Mouse (Mus musculus) frontal cortex, adult (tissue): ENCODE measurements around the gene Mbd3.
A peak's percentile ranks its signal among the peaks of the same experiment; 100 is the strongest.

Experiments
- ATAC-seq: cut with Nextera tagmentation; 2 replicates; pipeline ENCODE4 v1.9.2; 2017; ENCODE audit warnings: mild to moderate bottlenecking, moderate library complexity, mixed read lengths; ENCODE audit not compliant: low TSS enrichment

The Mbd3 gene

DNA sequence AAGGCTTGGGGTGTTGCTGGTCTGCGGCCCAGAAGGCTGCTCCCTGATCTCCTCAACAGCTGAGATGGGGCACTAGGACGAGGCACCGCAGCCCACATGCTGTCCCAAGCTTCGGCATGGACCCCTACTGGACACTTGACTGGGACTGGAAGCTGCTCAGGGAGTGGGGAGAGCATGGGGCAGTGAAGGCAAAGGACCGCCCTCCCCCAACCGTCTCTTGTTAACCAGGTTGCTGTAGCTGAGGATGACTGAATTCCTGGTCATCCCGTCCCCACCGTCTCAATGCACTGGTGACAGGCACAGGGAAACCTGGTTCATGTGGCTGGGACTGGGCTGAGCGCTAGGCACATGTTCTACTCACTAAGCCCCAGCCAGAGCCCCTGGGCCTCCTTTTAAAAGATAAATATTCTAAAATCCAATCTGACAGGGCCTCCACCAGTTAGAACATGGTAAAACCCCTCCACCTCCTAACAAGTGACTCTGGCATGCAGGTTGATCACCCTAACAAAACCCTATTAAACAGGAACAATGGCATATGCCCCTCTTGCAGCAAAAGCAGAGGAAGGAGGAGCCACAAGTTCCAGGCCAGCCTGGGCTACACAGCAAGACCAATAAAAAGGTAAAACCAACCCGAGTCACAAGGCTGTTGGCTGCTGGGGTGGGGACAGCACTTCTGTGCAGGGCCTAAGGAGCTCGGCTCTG, 2.4 kb downstream of the Mbd3 start:
- no peak for ATAC-seq

DNA sequence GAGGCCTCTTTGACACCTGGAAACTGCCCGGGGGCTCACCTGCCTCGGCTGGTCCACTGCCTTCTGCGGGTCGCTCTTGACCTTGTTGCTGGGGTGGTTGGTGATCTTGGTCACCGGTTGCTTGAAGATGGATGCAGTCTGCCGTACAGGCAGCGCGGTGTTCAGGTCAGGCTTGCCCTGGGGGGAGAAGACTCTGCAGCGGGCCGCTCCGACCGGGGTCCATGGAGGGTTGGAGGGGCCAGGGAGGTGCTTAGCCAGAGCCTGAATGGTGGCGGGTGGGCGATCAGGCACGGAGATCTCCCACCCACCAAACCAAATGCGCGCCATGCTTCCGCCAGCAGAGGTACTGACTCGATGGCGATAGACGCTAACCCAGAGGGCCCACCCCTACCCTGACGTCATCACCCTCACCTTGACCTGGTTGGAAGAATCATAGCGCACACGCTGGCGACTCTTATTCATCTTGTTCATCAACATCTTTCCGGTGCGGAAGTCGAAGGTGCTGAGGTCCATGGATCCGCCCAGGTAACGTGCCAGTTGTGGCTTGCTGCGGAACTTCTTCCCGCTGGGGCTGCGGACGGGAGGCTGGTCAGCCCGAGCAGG, 4.2 kb downstream of the Mbd3 start:
- no peak for ATAC-seq

DNA sequence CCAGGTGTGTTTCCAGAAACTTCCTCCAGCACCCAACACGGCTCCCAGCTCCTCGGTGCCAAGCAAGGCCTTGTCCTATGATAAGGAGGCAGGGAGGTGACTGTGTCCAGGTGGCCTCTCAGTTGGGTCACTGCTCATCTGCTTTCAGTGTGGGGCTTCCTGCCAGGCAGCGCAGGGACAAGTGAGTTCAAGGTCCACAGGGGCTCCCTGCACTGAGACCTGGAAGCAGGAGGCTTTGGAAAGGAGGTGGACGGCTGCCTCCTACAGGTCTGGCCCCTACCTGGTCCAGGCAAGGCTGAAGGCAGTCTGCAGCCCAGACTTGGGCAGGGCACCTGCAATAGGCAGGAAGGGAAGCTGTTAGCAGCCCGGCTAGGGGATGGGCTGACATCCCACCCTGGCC, 6.7 kb downstream of the Mbd3 start:
- no peak for ATAC-seq

DNA sequence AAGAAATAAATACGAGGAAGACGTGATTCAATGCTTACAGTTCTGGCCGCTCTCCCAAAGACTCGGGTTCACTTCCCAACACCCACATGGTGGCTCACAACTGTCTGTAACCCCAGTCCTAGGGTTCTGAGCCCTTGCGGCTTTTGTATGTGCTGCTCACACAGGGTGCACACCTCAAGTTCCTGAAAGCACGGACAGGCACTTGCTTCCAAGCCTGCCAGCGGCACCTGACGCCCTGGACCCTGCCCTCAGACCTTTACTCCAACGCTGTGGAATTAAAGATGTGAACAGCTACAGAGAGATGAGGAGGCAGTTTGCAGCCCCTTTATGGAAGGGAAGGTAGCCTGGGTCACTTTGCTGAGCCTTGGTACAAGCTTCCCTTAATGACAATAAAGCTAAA, 8.7 kb downstream of the Mbd3 start:
- no peak for ATAC-seq

DNA sequence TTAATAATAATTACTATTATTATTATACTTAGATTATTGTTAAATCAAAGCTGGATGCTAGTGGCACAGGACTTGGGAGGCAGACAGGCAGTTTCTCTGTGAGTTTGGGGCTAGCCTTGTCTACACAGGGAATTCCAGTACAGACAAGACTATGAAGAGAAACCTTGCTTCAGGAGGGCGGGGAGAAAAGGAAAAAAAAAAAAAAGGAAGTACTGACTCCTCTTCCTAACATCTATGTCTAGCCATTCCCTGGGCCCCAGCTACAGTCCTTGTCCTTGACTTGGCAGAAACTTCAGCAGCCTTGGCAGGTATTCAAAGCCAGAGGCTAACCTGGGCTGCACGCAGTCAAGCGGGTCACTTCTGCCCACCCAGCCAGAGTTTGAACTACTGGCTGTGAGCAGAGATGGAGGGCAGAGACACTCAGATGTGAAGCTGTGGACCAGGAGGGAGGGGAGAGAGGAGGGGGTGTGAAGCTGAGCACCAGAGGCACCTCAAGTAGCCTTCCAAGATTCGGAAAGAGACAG, 10.1 kb downstream of the Mbd3 start:
- ATAC-seq, result no peak

DNA sequence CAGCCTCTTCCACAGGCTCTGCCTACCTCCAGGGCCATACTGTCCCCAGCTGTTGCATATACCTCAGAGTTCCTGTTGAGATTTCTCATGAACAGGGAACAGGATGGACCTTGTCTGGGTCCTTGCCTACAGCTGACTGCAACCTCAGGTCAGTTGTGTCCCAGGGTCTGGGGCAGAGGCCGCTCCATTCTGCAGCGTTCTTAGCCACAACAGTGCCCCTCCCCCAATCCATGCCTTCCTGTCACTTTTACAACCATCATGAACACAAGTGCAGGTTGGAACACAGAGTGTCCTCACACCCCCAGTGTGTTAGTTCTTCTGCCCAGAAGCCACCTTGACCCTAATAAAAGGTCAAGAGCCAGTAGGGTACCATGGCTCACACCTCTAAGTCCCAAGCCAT, 10.6 kb downstream of the Mbd3 start:
- ATAC-seq, result no peak

DNA sequence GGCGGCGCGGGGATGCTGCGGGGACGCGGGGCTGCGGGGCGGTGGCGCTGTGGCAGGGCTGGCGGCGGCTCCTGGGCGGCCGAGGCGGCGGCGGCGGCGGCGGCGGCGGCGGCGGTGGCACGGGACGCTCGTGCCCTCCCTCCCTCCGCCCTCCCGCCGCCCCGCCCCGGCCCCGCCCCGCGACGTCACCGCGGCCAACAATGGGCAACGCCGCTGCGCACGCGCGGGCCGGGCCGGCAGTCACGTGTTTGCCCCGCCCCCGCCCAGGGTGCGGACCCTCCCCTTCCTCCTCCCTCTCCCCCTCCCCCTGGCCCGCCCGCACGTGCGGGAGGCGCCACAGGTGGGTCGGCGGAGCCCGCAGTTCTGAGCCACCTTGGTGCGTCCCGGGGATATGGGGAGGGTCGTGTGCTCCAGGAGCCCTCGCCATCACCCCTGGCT, 11.8 kb downstream of the Mbd3 start, which contains the start of gene Mex3d:
Gene Mex3d (minus strand): TSS at position 138 of the 438 bp plus-strand sequence.
- no peak for ATAC-seq

DNA sequence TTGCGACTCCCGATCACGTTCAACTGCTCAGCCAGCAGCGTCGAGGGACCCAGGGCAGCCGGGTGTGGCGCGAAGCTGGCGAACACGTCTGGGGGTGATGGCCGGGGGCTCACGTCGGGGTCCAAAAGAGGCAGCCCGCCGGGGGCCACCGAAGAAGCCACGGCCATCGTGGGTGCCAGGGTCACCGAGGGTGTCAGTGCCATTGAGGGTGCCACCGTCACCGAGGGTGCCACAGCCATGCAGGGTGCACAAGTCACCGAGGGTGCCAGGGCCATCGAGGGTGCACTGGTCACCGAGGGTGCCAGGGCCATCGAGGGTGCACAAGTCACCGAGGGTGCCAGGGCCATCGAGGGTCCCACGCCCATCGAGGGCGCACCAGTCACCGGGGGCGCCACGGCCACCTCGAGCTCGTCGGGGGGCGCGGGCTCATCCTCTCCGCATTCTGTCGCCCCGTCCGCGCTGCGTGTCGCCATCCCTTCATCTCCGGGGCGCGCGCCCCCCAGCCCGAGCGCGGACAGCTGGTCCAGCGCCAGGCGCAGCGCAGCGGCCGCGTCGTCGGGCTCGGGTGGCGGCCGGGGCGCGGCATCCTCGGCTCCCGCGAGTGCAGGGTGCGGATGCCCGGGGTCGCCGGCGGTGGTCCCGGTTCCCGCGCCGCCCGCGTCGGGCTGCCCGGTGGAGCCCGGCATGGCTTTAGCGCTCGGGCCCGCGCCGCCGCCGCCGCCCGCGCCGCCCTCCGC, 12.4 kb downstream of the Mbd3 start:
- ATAC-seq, result no peak

DNA sequence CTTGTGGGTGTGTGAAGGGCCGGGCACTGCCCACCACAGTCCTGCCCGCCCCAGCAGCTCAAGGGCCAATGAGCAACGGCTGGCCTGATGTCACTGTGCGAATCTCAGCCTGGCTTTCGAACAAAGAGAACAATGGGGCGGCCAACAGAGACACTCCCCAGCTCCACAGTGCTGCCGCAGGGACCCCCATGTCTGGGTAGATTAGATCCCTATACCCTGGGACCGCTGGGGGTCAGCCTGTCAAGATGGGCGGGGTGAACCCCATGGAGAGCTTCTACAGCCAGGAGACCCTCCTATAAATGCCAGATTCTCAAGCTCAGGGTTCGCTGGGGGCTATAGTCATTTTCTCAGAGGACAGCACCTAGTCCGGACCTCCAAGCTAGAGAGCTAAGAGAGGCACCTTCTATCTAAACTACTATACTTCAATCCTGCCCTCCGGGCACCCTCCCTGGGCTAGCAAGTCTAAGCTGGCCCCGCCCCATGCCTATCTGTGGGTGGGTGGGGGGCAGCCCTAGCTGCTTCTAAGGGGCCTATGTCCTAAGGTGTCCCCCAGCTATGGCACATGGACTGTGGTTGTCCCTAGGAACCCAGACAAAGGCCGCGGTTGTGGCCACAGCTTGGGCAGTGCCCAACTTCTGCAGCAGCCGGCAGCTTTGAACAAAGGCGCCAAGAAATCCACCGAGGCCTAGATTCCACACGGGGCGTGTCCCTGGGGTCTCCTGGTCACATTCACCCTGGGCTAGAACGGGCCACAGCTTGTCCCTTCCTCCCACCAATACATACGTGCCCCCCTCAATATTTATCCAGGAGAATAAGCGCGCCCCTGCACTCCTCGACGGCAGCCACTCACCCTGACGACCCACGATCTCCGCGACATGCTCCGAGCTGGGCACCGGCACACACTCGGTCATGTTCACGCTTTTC, 13.3 kb downstream of the Mbd3 start:
- ATAC-seq, result no peak; the same call in 1 of the 2 replicates

DNA sequence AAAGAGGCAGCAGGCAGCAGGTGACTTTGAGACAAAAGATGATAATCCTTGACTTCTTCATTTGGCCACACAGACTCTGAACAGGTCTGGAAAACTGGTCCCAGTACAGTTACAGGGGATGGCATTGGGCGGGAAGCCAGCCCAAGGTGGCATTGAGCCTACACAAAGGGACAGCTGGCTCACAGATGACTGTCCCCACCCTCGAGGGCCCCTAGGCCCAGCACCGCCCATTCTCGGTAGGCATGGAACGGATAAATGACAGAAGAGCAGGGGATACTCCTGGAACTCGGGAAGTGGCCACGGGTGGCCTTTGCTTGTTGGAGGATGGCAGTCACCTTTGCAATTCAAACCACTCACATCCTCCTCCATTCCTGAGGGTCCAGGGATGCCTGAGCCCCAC, 14.0 kb downstream of the Mbd3 start:
- ATAC-seq, result no peak

DNA sequence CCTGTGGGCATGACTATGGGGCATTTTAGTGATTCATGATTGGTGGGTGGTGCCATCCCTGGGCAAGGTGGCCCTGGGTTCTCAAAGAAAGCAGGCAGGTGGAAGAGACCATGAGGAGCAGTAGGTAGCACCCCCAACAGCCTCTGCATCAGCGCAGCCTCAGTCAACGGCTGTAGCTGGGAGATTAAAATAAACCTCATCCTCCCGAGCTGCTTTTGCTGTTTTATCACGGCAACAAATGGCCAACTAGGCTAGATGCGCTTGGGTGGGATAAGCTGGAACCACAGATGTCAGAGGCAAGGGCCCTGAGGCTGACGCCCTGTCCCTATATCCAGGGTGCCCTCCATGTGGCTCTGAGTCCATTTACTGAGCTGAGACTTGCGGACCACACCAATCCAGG, 14.6 kb downstream of the Mbd3 start:
- ATAC-seq, result no peak

DNA sequence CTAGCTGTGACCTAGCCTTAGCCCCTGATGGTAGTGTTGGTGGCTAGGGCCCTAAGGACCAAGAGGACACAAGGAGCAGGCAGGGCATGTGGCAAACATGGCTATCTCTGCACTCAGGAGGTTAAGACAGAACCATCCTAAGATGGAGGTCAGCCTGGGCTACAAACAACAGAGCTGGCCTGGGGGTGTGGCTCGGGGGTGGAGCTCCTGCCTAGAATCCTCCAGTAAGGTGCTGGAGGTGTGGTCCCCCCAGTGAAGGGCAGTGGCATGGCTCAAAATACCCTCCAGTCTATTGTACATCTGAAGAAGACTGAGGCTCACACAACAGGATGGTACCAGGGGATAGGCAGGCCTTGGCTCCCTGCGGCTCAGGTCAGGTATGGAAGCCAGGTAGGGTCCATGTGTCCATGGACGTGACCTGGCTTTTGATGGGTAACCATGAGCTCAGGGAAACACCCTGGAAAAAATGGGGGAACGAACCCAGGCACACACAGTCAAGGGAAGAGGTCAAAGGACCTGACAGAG, 15.2 kb downstream of the Mbd3 start:
- no peak for ATAC-seq

DNA sequence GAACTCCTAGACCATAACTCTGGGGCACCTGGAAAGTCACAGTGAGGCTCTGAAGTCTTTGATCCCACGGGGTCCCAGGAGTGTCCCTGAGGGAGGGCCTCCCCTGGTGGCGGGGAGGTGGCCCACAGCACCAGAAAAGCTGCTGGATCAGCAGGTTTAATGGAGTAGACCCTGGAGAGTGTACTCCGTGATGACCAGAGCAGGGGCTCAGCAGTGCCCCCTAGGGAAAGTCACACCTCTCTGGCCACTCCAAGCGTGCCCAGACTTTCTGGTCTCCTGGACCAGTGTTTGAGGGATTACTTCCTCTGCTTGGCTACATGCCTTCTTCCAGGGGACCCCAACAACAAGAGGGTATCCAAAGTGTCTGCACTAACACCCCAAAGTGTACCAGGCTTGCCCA, 15.9 kb downstream of the Mbd3 start:
- no peak for ATAC-seq

DNA sequence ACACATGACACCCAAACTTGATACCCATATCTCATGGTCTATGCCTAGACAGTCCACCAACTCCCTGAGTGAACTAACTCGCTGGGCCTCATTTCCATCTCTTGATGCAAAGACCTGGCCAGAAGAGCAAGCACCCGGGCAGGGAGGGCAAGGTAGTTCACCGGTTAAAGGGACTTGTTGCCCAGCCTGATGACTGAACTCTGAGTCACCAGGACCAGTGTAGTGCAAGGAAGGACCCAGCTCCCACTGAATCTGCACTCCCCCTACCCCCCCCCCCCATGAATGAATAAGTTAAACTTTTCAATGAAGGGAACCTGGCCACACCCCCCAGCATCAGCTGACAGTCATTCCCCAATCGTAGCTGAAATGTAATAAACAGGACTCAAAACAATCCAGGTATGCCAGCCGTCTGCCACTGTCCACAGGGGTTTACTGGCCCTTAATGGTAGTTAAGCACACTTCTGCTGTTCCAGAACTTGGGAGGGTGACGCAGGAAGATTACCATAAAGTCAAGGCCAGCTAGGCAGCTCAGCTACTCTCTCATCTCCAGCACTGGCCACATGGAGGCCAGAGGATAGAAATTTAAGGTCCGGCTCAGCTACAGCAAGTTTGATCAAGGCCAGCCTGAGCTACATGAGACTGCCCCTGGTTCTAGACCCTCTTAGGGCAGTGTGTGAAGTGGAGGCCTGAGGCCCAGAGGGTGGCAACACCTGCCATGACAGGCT, 16.5 kb downstream of the Mbd3 start:
- ATAC-seq, result no peak

DNA sequence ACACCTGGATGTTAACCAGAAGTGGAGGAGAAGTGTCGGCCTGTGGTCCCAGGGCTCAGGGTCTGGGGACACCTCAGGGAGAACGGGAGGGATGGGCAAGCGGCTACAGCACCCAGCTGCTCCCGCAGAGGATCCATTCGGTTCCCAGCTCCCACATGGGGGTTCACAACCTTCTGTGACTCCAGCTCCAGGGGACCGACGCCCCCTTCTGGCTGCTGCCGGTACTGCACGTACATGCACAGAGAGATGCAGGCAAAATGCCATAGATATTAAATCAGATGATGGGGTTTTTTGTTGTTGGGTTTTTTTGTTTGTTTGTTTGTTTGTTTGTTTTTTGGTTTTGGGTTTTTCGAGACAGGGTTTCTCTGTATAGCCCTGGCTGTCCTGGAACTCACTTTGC, 21.6 kb downstream of the Mbd3 start:
- ATAC-seq, result no peak

DNA sequence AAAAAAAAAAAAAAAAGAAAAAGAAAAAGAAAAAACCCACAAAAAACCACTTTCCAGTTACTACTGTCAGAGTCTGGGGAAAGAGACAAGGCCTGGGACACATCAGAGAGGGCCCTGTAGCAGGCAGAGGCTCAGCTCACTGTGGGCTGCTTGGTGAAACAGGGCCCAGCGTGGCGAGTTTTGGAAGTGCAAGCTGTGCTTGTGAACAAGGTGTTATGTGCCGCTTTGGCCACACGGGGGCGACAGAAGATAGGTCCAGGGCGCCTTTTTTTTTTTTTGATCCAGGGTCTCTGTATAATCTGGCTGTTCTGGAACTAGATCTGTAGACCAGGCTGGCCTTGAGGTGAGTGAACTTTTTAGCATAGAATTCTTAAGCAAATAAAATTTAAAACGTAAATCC, 23.2 kb downstream of the Mbd3 start:
- peak; percentile 72 for ATAC-seq

DNA sequence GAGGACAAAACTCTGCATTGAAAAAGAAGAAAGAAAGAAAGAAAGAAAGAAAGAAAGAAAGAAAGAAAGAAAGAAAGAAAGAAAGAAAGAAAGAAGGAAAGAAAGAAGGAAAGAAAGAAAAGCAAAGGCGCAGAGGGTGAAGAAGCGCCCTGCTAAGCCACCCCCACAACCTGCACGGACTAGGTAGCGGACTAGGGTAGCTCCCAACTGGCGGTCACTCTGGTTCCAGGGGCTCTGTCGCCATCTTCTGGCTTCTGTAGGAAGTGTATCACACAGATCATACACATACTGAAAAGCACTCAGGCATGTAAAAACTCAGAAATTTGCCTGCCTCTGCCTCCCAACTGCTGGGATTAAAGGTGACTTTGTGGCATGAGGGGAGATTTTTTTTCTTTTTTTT, 25.3 kb downstream of the Mbd3 start:
- no peak for ATAC-seq

DNA sequence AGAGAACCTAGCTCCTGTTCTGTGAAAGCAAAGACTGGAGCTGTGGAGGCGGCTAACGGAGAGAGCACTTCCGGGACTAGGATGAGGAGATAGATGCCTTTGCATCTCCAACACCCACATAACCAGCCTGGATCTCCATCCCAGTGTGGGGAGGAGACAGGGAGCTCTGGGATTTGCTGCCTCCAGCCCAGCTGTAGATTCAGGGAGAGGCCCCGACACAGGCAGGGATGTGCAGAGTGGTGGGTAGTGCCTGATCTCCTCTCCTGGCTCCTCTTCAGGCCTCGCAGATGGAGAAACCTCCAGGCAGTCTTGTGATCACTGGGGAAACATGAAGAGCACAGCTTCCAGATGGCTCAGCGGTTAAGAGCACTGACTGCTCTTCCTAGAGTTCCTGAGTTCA, 26.6 kb downstream of the Mbd3 start:
- peak; percentile 81 for ATAC-seq

DNA sequence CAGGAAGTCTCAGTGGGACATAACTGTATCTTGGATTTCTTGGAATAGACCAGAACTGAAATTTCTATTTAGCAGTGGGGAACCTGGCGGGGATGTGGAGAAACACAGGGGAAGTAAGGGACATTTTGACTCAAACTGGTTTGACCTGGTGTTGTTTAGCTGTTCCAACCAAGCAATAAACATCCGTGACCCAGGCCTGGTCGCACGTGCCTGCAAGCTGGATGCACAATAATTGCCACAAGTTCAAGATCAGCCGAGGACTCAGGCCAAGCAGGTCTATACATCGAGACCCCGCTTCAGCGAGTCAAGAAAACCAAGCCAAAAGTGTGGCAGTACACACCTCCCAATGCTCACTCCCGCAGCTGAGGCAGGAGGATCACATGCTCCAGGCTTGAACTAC, 27.4 kb downstream of the Mbd3 start:
- ATAC-seq, result no peak

DNA sequence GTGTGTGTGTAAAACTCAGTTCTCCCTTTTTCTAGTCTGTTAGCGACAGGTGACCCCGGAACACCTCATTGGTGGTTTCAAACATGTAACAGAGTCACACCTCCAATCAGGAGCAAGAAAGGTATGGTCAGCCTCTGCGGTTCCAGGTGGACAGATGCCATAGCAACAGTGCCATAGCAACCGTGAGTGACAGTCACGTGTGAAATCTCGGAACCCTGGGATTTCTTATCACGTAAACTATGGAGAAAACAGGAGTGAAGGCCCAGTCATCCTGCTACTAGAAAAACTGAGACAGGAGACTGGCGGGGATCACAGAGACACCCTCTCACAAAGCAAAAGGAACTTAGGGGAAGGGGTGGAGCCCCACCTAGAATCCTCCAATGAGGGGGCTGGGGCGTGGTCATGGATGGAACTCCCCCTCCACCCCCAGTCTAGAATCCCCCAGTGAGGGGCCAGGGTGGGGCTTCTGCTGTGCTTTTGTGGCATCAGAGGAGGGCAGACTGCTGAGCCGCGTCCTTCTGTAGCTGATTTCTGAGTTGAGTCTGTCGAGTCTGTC, 27.9 kb downstream of the Mbd3 start:
- peak; percentile 43; the same call in 1 of the 2 replicates for ATAC-seq
